Mouse (Mus musculus) kidney, embryonic 16.5 days (tissue): ENCODE measurements around the gene Stag3. TPM values are rescaled to one million over a fixed set of nuclear protein-coding genes. Genes with fewer than 3 reads are reported as not detected.

Experiments used
- ATAC-seq: fragments of 200-750 bp; cut with Nextera tagmentation; 2 replicates; pipeline ENCODE4 v1.8.0; 2017; ENCODE audit warnings: moderate TSS enrichment; ENCODE audit not compliant: low FRiP score, low TSS enrichment
- H3K27ac ChIP-seq: fragments of 300-500 bp; sonication (generic); 2 replicates; pipeline ENCODE4 v1.5.1; 2014; ENCODE audit warnings: low read length
- H3K27me3 ChIP-seq: fragments of 300-500 bp; sonication (generic); 2 replicates; pipeline ENCODE4 v1.6.1; 2014; ENCODE audit warnings: low read length, control low read depth, mixed read lengths; ENCODE audit not compliant: insufficient read depth
- H3K36me3 ChIP-seq: fragments of 300-500 bp; sonication (generic); 2 replicates; pipeline ENCODE4 v1.6.1; 2014; ENCODE audit warnings: low read length, control low read depth, mixed read lengths; ENCODE audit not compliant: insufficient read depth
- H3K4me1 ChIP-seq: fragments of 300-500 bp; sonication (generic); 2 replicates; pipeline ENCODE4 v1.6.1; 2014; ENCODE audit warnings: low read length, control low read depth, mixed read lengths; ENCODE audit not compliant: insufficient read depth
- H3K4me2 ChIP-seq: fragments of 300-500 bp; sonication (generic); replicated peaks from 2 replicates; pipeline ENCODE4 v1.6.1; 2014; ENCODE audit warnings: low read depth, low read length
- H3K4me3 ChIP-seq: fragments of 300-500 bp; sonication (generic); 2 replicates; pipeline ENCODE4 v1.5.1; 2014; ENCODE audit warnings: mild to moderate bottlenecking, low read length
- H3K9ac ChIP-seq: fragments of 300-500 bp; sonication (generic); replicated peaks from 2 replicates; pipeline ENCODE4 v1.6.1; 2014; ENCODE audit warnings: low read length
- H3K9me3 ChIP-seq: fragments of 300-500 bp; sonication (generic); 2 replicates; pipeline ENCODE4 v1.6.1; 2016; ENCODE audit warnings: low read length, control low read depth
- WGBS: fragments of 180-500 bp; shearing (Covaris S2); extraction: QIAGEN DNeasy Blood & Tissue Kit; methylation state at CpG from one replicate; pipeline ENCODE4 v1.1.7; 2014; 5-methylcytosine and 5-hydroxymethylcytosine counted together
- polyA plus RNA-seq: library from polyadenylated mRNA; unstranded; fragments of >200 nt; fragmentation: Nextera tagmentation; extraction: Ambion mirVana; gene quantifications from 2 replicates; pipeline ENCODE4 v1.2.1, GENCODE M21; 2015

Stag3 gene
- polyA plus RNA-seq, 1 experiment from 2014 or later = 4.3 TPM

DNA sequence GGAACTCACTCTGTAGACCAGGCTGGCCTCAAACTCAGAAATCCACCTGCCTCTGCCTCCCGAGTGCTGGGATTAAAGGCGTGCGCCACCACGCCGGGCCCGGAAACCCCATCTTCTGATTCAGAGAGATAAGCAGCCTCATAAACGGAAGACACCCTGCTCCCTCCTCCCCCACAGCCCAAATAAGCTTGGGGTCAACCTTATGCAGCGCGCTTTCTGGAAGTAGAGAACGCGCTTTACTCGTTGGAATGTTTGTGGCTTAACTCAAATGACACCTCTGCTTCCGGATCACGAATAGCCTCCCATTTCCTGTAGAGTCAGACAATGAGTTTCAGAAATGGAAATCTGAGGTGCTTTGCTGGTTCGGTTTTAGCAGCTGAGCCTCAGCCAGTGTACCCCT, 789 bp downstream of the Stag3 start:
- peaks cover 5% of the 10 kb centered on the region; the same call in 1 of the 2 replicates for H3K9me3 ChIP-seq
- no peak for ATAC-seq
- H3K36me3 ChIP-seq = peaks cover 6% of the 10 kb centered on the region; the same call in 1 of the 2 replicates
- H3K4me3 ChIP-seq = no peak overlapping the region
- 92% methylated on average over 15 of the region's 15 CpGs for WGBS
- H3K9ac ChIP-seq = no peak overlapping the region
- H3K27me3 ChIP-seq = no peaks in the 10 kb centered on the region
- no peak overlapping the region for H3K27ac ChIP-seq
- peaks cover 25% of the 10 kb centered on the region for H3K4me1 ChIP-seq
- no peak overlapping the region for H3K4me2 ChIP-seq

DNA sequence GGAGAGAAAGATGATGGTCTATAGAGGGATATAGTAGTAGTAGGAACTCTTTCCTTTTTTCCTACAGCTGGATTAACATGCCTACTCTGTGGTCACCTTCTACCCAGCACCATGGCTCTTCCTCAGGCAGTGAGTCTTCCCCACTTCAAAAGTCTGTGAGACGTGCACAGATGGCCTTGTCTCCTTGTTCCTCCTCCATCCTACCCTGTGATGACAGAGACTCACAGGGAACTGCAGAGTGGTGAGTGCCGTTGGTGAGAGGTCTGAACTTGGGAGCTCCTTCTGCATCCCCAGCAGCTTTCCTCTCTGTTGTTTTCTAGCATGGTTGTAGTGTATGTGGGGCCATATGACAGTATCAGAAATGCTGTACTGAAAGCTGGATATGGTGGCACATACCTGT, 1.8 kb downstream of the Stag3 start:
- no peak overlapping the region for H3K4me2 ChIP-seq
- H3K4me1 ChIP-seq = peaks cover 15% of the 10 kb centered on the region; the same call in 1 of the 2 replicates
- no peak overlapping the region for H3K4me3 ChIP-seq
- H3K9ac ChIP-seq = no peak overlapping the region
- WGBS = 79% methylated on average over 2 of the region's 2 CpGs
- peaks cover 6% of the 10 kb centered on the region; the same call in 1 of the 2 replicates for H3K36me3 ChIP-seq
- H3K9me3 ChIP-seq = peaks cover 5% of the 10 kb centered on the region; the same call in 1 of the 2 replicates
- no peak for ATAC-seq
- H3K27ac ChIP-seq = no peak overlapping the region
- no peaks in the 10 kb centered on the region for H3K27me3 ChIP-seq

DNA sequence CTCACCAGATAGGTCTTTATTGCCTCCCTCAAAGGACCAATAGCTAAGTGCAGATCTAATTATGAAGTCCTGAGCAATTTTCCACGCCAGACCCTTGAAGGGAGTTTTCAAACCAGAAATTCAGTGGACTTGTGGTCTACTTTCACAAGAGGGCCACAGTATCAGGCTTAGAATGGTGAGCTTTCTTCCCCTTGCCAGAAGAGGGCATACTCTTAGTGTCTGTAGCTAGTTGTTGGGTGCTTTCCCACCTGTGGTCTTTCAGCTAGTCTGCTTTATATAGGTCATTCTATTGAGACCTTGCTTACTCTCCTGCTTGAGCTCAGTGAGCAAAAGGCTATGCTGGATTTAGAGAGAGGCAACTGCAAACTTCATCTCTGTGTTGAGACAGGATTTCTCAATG, 3.5 kb downstream of the Stag3 start:
- no peaks in the 10 kb centered on the region for H3K36me3 ChIP-seq
- ATAC-seq = no peak
- no peak overlapping the region for H3K4me2 ChIP-seq
- no peaks in the 10 kb centered on the region for H3K27me3 ChIP-seq
- H3K4me3 ChIP-seq = no peak overlapping the region
- no peak overlapping the region for H3K27ac ChIP-seq
- peaks cover 5% of the 10 kb centered on the region; the same call in 1 of the 2 replicates for H3K9me3 ChIP-seq
- H3K4me1 ChIP-seq = peaks cover 12% of the 10 kb centered on the region; the same call in 1 of the 2 replicates
- 65% methylated on average over 1 of the region's 1 CpGs for WGBS
- H3K9ac ChIP-seq = no peak overlapping the region

DNA sequence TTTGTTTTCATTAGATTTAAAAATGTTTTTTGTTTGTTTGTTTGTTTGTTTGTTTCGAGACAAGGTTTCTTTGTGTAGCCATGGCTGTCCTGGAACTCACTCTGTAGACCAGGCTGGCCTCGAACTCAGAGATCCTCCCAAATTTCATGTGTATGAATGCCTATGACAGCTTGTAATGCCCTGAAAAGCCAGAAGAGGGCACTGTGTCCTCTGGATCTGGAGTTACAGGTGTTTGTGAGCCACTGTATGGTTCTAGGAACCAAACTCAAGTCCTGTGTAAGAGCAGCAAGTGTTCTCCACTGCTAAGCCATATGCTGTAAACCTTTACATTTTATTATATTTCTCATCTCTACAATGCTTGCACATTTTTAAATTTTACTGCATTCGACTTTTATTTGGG, 7.8 kb downstream of the Stag3 start:
- H3K4me1 ChIP-seq = no peaks in the 10 kb centered on the region
- no peaks in the 10 kb centered on the region for H3K36me3 ChIP-seq
- 80% methylated on average over 3 of the region's 3 CpGs for WGBS
- H3K9me3 ChIP-seq = no peaks in the 10 kb centered on the region
- no peak overlapping the region for H3K4me3 ChIP-seq
- no peak for ATAC-seq
- no peaks in the 10 kb centered on the region for H3K27me3 ChIP-seq
- H3K9ac ChIP-seq = no peak overlapping the region
- no peak overlapping the region for H3K4me2 ChIP-seq
- no peak overlapping the region for H3K27ac ChIP-seq

DNA sequence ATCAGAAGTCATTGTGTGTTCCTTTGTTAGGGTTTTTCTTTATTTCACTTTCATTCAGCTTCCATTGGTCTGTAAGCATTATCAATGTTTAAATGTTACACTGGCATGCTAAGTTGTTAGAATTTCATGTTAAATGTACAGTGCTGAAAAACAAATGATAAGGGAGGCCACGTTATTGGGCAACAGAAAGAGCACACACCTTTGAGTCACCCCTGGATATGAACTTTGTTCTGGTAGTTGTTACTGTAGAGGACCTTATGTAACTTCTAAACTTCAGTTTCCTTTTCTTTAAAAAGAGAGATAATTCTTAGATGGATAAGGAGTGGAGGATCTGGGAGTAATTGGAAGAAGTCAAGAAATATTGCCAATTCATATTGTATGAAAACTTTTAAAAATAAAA, 11.6 kb downstream of the Stag3 start:
- 77% methylated on average over 1 of the region's 1 CpGs for WGBS
- Histone ChIP-seq H3K9me3 (no peaks in the 10 kb centered on the region), H3K27me3 (no peaks in the 10 kb centered on the region), H3K36me3 (no peaks in the 10 kb centered on the region), H3K4me3 (no peak overlapping the region), H3K4me1 (no peaks in the 10 kb centered on the region), H3K4me2 (no peak overlapping the region), H3K9ac (no peak overlapping the region), H3K27ac (no peak overlapping the region)
- no peak for ATAC-seq

GRCm38 (mm10) chr5:138294158-138294557, 14.1 kb downstream of the Stag3 start:
- Histone ChIP-seq H3K27ac (no peak overlapping the region), H3K9me3 (no peaks in the 10 kb centered on the region), H3K27me3 (no peaks in the 10 kb centered on the region), H3K4me2 (no peak overlapping the region), H3K36me3 (no peaks in the 10 kb centered on the region), H3K4me3 (no peak overlapping the region), H3K4me1 (no peaks in the 10 kb centered on the region), H3K9ac (no peak overlapping the region)
- no peak for ATAC-seq

DNA sequence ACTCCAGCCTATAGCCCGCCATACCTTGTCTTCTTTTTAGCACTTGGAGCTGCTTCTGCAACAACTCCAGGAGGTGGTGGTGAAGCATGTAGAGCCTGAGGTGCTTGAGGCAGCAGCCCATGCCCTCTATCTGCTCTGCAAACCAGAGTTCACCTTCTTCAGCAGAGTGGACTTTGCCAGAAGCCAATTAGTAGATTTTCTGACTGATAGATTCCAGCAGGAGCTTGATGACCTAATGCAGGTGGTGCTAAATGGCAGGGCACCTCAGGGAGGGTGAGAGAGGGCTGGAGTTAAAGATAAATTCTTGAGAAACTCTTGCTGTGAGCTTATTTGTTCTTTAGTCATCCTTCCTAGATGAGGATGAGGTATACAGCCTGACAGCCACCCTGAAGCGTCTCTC, 19.6 kb downstream of the Stag3 start:
- no peaks in the 10 kb centered on the region for H3K9me3 ChIP-seq
- no peak overlapping the region for H3K4me3 ChIP-seq
- WGBS = 74% methylated on average over 2 of the region's 2 CpGs
- no peaks in the 10 kb centered on the region for H3K4me1 ChIP-seq
- no peaks in the 10 kb centered on the region for H3K27me3 ChIP-seq
- no peak overlapping the region for H3K9ac ChIP-seq
- H3K36me3 ChIP-seq = no peaks in the 10 kb centered on the region
- no peak for ATAC-seq
- no peak overlapping the region for H3K27ac ChIP-seq
- no peak overlapping the region for H3K4me2 ChIP-seq

DNA sequence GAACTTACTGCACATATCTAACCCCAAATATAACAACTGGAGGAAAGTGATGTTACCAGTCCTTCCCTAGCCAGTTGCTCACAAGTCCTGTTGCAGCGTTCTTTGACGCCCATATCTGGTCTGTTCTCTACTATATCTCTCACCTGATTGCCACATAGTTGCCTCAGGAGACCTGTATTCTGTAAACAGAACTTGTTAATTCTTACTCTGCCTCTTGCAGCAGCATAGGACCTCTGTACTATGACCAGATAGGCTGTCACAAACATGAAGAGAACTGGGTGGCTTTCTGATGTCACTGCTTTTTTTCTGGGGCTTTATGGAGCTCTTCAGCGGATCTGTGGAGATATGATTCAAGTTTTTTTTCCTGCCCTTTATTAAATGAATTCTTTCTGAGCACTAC, 32.8 kb downstream of the Stag3 start:
- H3K36me3 ChIP-seq = no peaks in the 10 kb centered on the region
- H3K27me3 ChIP-seq = no peaks in the 10 kb centered on the region
- no peak overlapping the region for H3K27ac ChIP-seq
- no peak overlapping the region for H3K4me3 ChIP-seq
- no peaks in the 10 kb centered on the region for H3K9me3 ChIP-seq
- 89% methylated on average over 3 of the region's 3 CpGs for WGBS
- ATAC-seq = no peak
- no peaks in the 10 kb centered on the region for H3K4me1 ChIP-seq
- no peak overlapping the region for H3K9ac ChIP-seq
- H3K4me2 ChIP-seq = no peak overlapping the region

DNA sequence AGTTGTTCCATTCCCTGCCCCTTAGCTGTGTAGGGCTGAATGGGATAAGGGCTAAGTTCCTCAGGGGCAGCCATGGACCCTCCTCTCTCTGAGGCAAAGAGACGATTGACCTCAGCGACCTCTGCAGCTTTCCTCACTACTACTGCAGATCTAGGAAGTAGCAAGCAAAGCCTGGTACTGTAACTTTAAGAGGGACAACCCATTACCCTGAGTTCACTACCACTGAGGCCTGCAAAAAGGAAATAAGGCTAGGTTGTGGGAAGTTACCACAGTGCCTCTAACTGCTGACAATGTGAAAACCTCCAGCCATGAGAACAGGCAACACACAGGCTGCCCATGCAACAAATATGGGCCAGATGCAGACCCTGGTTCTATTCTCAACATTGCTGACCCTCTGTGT, 61.6 kb downstream of the Stag3 start, which contains the start of gene Pvrig:
Pvrig (plus strand) TSS at position 301 of the 400 bp plus-strand sequence.
- no peaks in the 10 kb centered on the region for H3K36me3 ChIP-seq
- no peaks in the 10 kb centered on the region for H3K27me3 ChIP-seq

GRCm38 (mm10) chr5:138343216-138343615, 63.2 kb downstream of the Stag3 start:
- Histone ChIP-seq H3K4me1 (no peaks in the 10 kb centered on the region), H3K9me3 (no peaks in the 10 kb centered on the region), H3K27ac (no peak overlapping the region), H3K4me2 (no peak overlapping the region), H3K9ac (no peak overlapping the region), H3K36me3 (no peaks in the 10 kb centered on the region), H3K27me3 (no peaks in the 10 kb centered on the region), H3K4me3 (no peak overlapping the region)
- 92% methylated on average over 3 of the region's 3 CpGs for WGBS
- no peak for ATAC-seq

More for the DNA sequence above, 61.6 kb downstream of the Stag3 start, which contains the start of gene Pvrig:
- H3K9ac ChIP-seq = no peak within 1 kb of the TSS
- H3K4me3 ChIP-seq = no peak within 1 kb of the TSS
- 82% methylated on average over 2 of the region's 2 CpGs for WGBS
- no peak within 1 kb of the TSS for H3K27ac ChIP-seq
- no peak within 1 kb of the TSS for H3K4me2 ChIP-seq
- ATAC-seq = no peak
- H3K4me1 ChIP-seq = no peaks in the 10 kb centered on the region
- no peaks in the 10 kb centered on the region for H3K9me3 ChIP-seq
